Mouse (Mus musculus): ENCODE measurements at regions not wholly inside any gene's neighbourhood (a gene's known extent, or its start where the extent isn't known, plus 50 kb on each side); places are given as distances from the start of the nearest gene placed in this dataset.
A peak's percentile ranks its signal among the peaks of the same experiment; 100 is the strongest.

DNA sequence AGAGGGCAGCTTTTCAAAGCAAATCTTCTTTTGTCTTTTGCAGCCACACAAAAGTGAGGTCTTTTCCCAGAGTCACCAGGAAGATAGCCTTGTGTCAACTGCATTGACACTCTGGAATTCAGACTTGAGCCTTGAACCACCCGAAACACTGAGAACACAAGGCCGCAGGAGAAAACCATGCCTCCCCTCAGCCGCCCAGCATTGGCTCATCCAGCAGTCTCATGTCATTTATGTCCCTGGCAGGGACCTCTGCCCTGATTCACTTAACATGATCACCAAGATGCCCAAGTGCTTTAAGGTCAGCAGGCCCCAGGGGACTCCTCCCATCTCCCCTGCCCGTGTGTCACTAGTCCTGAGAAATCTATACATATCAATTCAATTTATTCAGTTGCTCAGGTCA is 173.1 kb upstream of the Kdm8 start:
- DNase-seq = no peak

GRCm38 (mm10) chr7:125281371-125281770 is 163.1 kb upstream of the Kdm8 start:
- DNase-seq = no peak

GRCm38 (mm10) chr7:125295226-125295625 is 149.2 kb upstream of the Kdm8 start:
- DNase-seq = no peak

GRCm38 (mm10) chr7:125308433-125308832 is 136.0 kb upstream of the Kdm8 start:
- DNase-seq = no peak

- DNase-seq = peak; percentile 40 to 42
These were observed 133.5 kb upstream of the Kdm8 start for GRCm38 (mm10) chr7:125310971-125311370.

DNA sequence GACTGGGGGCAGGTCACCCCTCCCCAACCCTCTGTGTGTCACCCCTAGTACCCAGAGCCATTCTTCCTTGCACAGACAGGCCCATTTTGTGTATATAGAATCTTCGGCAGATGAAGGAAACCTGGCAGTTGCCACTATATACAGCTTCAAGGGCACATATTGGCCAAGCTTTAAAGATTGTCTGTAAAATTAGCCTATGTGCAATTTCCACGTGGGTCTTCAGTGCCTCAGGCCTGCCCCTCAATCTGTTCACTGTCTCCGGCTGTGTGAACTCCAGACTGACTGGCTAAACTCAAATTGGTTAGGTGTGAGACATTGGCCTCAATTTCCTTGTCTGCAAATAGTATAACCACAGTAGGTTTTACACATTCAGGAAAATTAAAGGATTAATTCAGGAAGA is 130.9 kb upstream of the Kdm8 start:
- no peak for DNase-seq

DNA sequence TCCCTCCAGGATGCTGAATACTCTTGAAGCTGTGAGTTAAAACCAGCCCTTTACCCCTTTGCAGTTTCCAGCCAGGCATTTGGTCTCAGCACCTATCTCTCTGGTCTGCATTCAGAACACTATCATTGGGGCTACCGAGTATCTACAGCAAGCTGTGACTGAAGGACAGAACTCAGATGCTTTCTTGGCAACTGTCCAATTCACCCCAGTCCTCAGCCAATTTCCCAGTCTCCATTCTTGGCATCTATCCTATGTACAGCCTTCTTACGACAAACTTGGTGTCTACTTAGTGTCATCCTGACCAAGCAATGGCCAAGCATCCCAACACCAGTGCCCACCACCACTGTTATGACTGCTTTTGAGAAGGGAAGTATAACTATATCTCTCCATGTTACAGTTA is 109.7 kb upstream of the Kdm8 start:
- DNase-seq = peak; percentile 61 to 67

- DNase-seq = peak; percentile 92 to 95
These were observed 108.8 kb upstream of the Kdm8 start for GRCm38 (mm10) chr7:125335586-125336165.

DNA sequence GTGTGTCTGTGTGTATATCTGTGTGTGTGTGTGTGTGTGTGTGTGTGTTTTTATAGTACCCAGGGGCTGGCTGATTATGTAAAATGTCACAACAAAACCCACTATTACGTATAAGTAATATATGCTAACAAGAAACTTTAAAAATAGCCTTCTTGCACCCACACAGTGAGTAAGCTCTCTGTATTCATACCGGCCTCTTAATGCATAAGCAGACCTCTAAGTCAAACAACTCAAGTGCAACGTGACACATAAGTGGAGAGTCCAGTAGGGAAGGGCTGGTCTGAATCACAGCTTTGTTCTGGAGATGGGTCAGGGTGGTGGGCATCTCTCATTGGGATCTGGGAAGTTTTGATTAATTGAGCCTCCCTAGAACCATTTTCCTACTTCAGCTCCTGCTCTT is 107.7 kb upstream of the Kdm8 start:
- DNase-seq = no peak

GRCm38 (mm10) chr7:125338177-125338751 is 106.2 kb upstream of the Kdm8 start:
- no peak for DNase-seq

GRCm38 (mm10) chr7:125340326-125340905 is 104.1 kb upstream of the Kdm8 start:
- no peak for DNase-seq

GRCm38 (mm10) chr7:125349606-125350005 is 94.9 kb upstream of the Kdm8 start:
- no peak for DNase-seq

- DNase-seq = peak; percentile 61 to 71
These were observed 90.3 kb upstream of the Kdm8 start for GRCm38 (mm10) chr7:125354211-125354610.

DNA sequence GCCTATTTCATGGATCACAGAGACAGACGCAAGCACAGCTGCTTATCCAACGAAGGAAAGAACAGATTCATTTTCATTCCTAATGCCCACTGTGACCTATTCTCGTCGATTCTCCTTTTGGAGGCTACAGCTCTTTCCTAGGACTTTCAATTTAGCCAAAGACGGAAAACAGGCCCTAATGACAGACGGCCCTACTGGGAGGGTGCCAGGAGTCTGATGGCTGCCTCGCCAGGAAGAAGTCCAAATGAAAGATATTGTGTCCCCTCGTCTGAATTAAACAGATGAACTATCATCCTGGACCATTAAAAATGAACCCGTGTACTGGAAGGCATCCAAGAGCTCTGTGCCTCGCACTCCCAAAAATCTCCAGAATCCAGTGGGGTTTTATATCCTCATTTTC is 89.5 kb upstream of the Kdm8 start:
- DNase-seq = peak; percentile 80 to 89

GRCm38 (mm10) chr7:125358016-125358415 is 86.5 kb upstream of the Kdm8 start:
- no peak for DNase-seq

- no peak for DNase-seq
These were observed 61.5 kb upstream of the Kdm8 start for GRCm38 (mm10) chr7:125383021-125383420.

GRCm38 (mm10) chr7:125384171-125384570 is 60.3 kb upstream of the Kdm8 start:
- DNase-seq = no peak

GRCm38 (mm10) chr7:125392536-125392935 is 51.9 kb upstream of the Kdm8 start:
- DNase-seq = peak; percentile 38 to 49

DNA sequence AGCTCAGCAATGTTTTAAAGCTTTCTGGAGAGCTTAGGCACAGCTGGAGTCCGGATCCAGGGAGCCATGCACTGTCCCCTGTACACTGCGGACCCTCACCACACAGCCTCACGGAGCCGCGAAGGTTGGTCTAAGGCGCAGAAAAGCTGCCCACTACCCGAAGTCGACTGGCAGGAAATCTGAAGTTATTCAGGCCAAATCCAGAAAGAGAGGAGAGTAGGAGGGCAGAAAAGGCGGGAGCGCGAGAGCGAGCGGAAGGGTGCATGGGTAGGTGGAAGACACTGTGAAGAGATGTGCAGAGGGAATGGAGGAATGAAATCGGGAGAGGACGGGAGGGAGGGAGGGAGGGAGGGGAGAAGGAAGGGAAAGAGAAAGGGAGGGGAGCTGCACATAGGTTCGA is 51.2 kb upstream of the Kdm8 start:
- DNase-seq = peak; percentile 36 to 40

- peak; percentile 98 to 99 for DNase-seq
These were observed 50.7 kb upstream of the Kdm8 start for GRCm38 (mm10) chr7:125393654-125394346.
